Mouse (Mus musculus) limb, embryonic 15.5 days (tissue): ENCODE data around the gene Loxl1. TPM values are rescaled to one million over a fixed set of nuclear protein-coding genes. Genes with fewer than 3 reads are reported as not detected.

Experiments
- ATAC-seq: fragments of 200-750 bp; cut with Nextera tagmentation; 2 replicates; pipeline ENCODE4 v1.8.0; 2017; ENCODE audit warnings: low read depth, moderate TSS enrichment; ENCODE audit not compliant: insufficient number of reproducible peaks, low FRiP score, low TSS enrichment
- H3K27ac ChIP-seq: fragments of 300-500 bp; sonication (generic); 2 replicates; pipeline ENCODE4 v1.5.1; 2015; ENCODE audit warnings: moderate library complexity, mild to moderate bottlenecking, inconsistent platforms
- H3K27me3 ChIP-seq: fragments of 300-500 bp; sonication (generic); 2 replicates; pipeline ENCODE4 v1.6.1; 2015; ENCODE audit warnings: inconsistent platforms
- H3K36me3 ChIP-seq: fragments of 300-500 bp; sonication (generic); 2 replicates; pipeline ENCODE4 v1.6.1; 2015; ENCODE audit warnings: inconsistent platforms
- H3K4me1 ChIP-seq: fragments of 300-500 bp; sonication (generic); 2 replicates; pipeline ENCODE4 v1.6.1; 2015; ENCODE audit warnings: inconsistent platforms
- H3K4me2 ChIP-seq: fragments of 300-500 bp; sonication (generic); 2 replicates; pipeline ENCODE4 v1.6.1; 2015; ENCODE audit warnings: mild to moderate bottlenecking, inconsistent platforms
- H3K4me3 ChIP-seq: fragments of 300-500 bp; sonication (generic); 2 replicates; pipeline ENCODE4 v1.5.1; 2015; ENCODE audit warnings: mild to moderate bottlenecking, inconsistent platforms
- H3K9ac ChIP-seq: fragments of 300-500 bp; sonication (generic); 2 replicates; pipeline ENCODE4 v1.6.1; 2015; ENCODE audit warnings: inconsistent platforms
- H3K9me3 ChIP-seq: fragments of 300-500 bp; sonication (generic); 2 replicates; pipeline ENCODE4 v1.6.1; 2016; ENCODE audit warnings: inconsistent platforms
- WGBS: fragments of 180-500 bp; shearing (Covaris S2); methylation state at CpG from one replicate; pipeline ENCODE4 v1.1.7; 2015; 5-methylcytosine and 5-hydroxymethylcytosine counted together
- polyA plus RNA-seq: library from polyadenylated mRNA; unstranded; fragments of >200 nt; fragmentation: Nextera tagmentation; extraction: Ambion mirVana; gene quantifications from 2 replicates; pipeline ENCODE4 v1.2.1, GENCODE M21; 2015

Gene Loxl1
- polyA plus RNA-seq, 1 experiment from 2014 or later = 92.6 TPM

DNA sequence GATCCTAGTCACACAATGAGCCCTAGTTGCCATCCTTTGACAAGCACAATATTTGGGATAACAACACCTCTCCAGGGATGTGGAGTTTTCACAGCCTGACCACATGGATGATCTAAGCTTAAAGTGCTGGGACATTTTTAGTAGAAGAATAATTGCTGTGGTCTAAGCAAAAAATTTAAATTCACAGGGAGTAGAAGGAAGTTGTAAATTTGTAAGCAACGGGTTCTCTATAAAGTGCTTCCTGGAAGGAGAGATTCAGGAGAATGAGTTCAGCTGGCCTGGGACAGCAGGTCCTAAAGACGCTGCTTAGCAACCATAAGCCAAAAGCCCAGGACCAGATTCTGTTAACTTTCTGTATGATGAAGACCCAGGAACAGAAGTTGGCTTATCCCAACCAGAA, 23.1 kb downstream of the Loxl1 start:
- Histone ChIP-seq H3K4me1 (0 out of 2 replicates have a peak, but pooled peaks cover 3% of the 10 kb centered on the region), H3K4me2 (no peak overlapping the region), H3K9ac (no peak overlapping the region), H3K36me3 (peaks cover 44% of the 10 kb centered on the region), H3K27ac (no peak overlapping the region), H3K9me3 (no peaks in the 10 kb centered on the region), H3K27me3 (no peaks in the 10 kb centered on the region), H3K4me3 (no peak overlapping the region)
- ATAC-seq = no peak
- WGBS = 46% methylated on average over 2 of the region's 2 CpGs

DNA sequence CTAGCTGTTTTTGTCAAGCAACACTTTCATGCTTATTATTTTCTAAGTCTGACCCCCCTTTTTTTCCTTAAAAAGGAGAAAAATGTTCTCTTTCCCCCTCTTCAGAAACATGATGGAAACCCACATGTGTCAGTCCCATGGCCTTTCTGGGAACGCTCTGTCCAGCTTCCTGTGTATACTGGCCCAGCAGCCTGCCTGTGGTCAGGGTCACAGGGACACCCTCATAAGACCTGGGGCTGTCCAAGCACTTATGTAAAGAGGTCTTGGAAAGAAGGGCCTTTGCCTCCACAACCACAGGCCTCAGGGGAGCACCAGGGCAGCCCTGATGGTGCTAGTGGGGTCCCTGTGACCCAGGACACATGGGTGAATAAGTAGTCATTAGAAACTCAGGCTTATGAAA, 23.9 kb downstream of the Loxl1 start:
- no peaks in the 10 kb centered on the region for H3K9me3 ChIP-seq
- H3K36me3 ChIP-seq = peaks cover 37% of the 10 kb centered on the region
- no peak overlapping the region for H3K27ac ChIP-seq
- no peak overlapping the region for H3K4me2 ChIP-seq
- H3K27me3 ChIP-seq = no peaks in the 10 kb centered on the region
- no peak overlapping the region for H3K9ac ChIP-seq
- 88% methylated on average over 1 of the region's 1 CpGs for WGBS
- no peak overlapping the region for H3K4me3 ChIP-seq
- ATAC-seq = no peak
- 0 out of 2 replicates have a peak, but pooled peaks cover 4% of the 10 kb centered on the region for H3K4me1 ChIP-seq

DNA sequence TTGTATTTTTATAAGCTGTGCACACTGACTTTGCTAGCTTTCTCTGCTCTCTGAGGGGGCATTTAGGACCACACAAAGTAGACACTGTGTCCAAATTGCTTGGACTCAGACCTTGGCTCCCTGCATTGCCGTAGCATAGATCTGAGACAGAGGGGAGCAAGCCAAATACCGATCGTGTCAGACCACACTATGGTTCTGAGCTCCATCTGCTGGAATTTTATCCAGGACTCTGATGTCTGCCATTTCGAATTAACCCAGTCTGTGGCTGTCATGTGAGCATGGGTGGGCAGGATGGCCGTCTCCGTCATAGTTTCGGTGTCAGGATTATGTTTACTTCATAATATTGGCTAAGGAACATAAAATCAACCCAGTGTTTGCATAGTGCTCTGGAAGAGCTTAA, 29.6 kb downstream of the Loxl1 start:
- Histone ChIP-seq H3K36me3 (peaks cover 3% of the 10 kb centered on the region; the same call in 1 of the 2 replicates), H3K9ac (no peak overlapping the region), H3K27me3 (no peaks in the 10 kb centered on the region), H3K4me2 (no peak overlapping the region), H3K9me3 (no peaks in the 10 kb centered on the region), H3K4me1 (peaks cover 18% of the 10 kb centered on the region), H3K4me3 (no peak overlapping the region), H3K27ac (peak overlapping the region; percentile 51)
- no peak for ATAC-seq
- 52% methylated on average over 7 of the region's 7 CpGs for WGBS

DNA sequence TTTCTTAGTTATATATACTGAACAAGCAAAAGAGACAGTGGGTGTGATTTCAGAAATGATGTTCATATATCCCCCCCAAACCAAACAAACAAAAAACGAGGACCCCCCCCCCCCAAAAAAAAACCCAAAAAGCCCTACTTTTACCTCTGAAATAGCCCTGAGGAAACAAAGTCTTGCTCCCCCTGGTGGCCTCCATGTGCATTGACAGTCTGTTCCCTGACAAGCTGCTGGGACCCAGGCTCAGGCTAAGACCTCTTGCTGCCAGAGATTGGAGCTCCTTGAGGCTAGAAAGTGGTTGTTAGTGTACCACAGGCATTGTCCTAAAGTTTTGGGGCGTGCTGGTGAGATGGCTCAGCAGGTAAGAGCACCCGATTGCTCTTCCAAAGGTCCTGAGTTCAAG, 31.4 kb downstream of the Loxl1 start:
- Histone ChIP-seq H3K4me2 (no peak overlapping the region), H3K4me3 (no peak overlapping the region), H3K4me1 (peaks cover 18% of the 10 kb centered on the region), H3K9me3 (no peaks in the 10 kb centered on the region), H3K27ac (no peak overlapping the region), H3K27me3 (no peaks in the 10 kb centered on the region), H3K36me3 (no peaks in the 10 kb centered on the region), H3K9ac (no peak overlapping the region)
- WGBS = 59% methylated on average over 3 of the region's 3 CpGs
- no peak for ATAC-seq

DNA sequence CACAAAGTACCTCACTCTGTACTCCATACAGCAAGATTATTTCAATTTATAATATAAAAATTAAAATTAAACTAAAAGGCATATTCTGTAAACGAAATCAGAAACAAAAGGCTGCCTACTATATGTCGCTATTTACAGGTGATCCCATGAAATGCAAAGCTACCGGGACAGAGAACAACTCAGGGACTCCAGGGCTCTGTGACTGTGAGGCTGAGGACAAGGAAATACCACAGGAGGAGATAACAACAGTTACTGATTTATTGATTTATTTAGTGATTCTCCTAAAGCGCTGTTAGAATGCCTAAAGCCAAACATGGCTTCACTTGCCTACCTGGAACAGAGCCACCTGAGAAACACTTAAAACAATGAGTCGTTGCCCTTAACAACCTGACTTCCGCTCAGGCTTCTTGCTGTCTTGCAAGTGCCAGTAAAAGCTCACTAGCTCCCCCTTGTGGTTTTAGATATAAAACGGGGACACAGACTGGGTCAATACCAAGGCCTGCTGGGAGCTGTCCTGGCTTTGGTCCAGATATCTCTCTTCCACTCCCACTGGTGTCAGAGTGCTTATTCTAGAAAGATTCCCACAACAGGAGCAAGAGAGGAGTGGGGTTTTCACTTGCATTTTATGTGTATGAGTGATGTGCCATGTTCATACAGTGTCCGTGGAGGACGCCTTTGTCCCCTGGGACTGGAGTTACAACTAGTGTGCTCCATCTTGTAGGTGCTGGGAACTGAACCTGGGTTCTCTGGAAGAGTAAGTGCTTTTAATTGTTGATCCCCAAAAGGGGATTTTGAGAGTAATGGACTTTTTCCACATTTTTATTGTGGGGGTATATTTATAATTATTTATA, 32.5 kb downstream of the Loxl1 start:
- Histone ChIP-seq H3K4me1 (peaks cover 23% of the 10 kb centered on the region), H3K27ac (no peak overlapping the region), H3K4me2 (no peak overlapping the region), H3K9ac (no peak overlapping the region), H3K27me3 (no peaks in the 10 kb centered on the region), H3K4me3 (no peak overlapping the region), H3K36me3 (no peaks in the 10 kb centered on the region), H3K9me3 (no peaks in the 10 kb centered on the region)
- ATAC-seq = no peak
- 34% methylated on average over 9 of the region's 9 CpGs for WGBS

DNA sequence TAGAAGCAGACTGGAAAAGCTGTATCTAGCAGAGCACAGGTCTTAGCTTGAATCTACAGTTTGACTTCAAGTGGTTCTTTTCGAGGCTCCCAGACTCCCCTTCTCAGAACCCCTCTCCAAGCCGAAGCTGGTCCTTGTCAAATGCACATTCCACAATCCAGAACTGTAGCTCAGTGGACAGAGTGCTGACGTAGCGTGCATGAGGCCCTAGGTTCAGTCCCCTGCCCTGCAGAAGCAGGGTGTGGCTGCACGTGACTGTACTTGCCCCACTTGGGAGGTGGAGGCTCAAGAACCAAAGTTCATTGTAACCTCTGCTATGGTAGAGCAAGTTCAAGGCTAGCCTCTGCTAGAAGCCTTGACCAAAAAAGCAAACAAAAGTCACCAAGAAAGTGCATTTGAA, 33.2 kb downstream of the Loxl1 start:
- H3K9ac ChIP-seq = no peak overlapping the region
- no peaks in the 10 kb centered on the region for H3K9me3 ChIP-seq
- no peak overlapping the region for H3K4me3 ChIP-seq
- WGBS = 64% methylated on average over 5 of the region's 5 CpGs
- H3K4me1 ChIP-seq = peaks cover 25% of the 10 kb centered on the region
- no peaks in the 10 kb centered on the region for H3K36me3 ChIP-seq
- H3K4me2 ChIP-seq = no peak overlapping the region
- no peaks in the 10 kb centered on the region for H3K27me3 ChIP-seq
- no peak overlapping the region for H3K27ac ChIP-seq
- no peak for ATAC-seq

DNA sequence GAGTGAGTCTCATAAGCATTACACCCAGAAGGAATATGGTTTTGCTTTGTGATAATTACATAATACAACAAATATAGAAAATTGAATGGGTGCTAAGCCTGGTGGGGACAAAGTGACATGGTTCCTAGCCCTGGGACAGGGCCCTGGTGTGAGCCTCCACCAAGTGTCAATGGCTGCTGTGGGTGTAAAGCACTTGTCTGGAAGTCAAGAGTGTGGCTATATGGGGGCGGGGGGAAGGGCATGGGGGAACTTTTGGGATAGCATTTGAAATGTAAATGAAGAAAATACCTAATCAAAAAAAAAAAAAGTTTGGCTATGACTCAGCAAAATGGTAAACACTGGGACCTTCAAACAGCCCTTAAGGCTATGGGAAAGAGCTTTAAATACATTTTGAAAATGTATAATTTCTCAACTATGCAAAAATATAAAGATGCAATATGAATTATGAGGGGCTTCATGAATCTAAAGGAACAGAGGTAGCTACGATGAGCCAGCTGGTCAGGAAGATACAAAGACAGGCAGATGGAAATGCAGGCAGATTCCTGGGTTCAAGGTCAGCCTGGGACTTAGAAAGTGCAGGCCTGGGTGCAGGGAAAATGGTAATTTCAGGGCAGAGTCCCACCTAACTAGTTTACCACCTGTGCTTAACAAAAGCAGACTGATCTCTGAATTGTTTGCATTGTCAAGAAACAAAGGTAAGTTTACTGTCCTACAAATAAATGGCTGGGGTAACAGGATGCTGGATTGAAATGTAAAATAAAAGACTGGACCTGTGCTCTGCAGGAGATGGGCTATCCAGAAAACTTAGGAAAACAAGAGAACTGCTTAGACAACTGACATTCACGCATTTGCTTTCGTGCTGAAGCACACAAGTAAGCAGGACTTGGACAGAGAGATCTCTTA, 33.9 kb downstream of the Loxl1 start:
- 58% methylated on average over 4 of the region's 4 CpGs for WGBS
- H3K4me3 ChIP-seq = no peak overlapping the region

DNA sequence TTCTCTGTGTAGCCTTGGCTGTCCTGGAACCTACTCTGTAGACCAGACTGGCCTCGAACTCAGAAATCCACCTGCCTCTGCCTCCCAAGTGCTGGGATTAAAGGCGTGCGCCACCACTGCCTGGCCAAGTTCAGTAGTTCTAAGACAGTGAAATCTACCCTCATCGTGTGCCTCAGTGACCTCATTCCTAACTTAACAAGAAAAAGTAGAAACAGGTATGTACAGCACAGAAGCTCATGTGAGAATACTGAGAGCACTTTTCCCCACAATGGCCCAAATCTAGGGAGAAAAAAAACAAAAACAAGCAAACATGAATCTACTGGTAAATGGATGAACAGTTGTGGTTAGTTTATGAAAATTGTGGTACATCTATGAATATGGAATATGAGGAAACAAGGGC, 34.7 kb downstream of the Loxl1 start:
- H3K36me3 ChIP-seq = no peaks in the 10 kb centered on the region
- peaks cover 29% of the 10 kb centered on the region for H3K4me1 ChIP-seq

More for the DNA sequence above, 33.9 kb downstream of the Loxl1 start:
- H3K9me3 ChIP-seq = no peaks in the 10 kb centered on the region
- H3K4me1 ChIP-seq = peaks cover 31% of the 10 kb centered on the region
- H3K27me3 ChIP-seq = no peaks in the 10 kb centered on the region
- no peak overlapping the region for H3K27ac ChIP-seq
- no peak overlapping the region for H3K4me2 ChIP-seq
- H3K36me3 ChIP-seq = no peaks in the 10 kb centered on the region
- no peak overlapping the region for H3K9ac ChIP-seq
- ATAC-seq = no peak

DNA sequence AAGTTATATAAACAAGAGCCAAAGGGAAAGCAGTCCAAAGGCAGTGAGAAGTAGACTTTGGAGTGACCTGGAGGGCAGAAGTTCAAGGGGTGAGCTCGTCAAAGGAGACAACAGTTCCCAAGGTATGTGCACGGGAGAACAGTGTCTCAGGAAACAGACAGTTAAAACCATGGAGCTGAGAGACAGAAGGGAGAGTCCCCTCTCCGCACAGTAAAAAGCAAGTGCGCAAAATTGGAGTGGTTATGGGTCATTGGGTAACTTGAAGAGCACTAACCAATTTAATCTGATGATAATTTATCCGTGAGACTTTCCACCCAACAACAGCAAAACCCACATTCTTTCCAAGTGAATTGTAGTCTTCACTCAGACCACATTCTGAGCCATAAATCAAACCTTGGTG, 36.6 kb downstream of the Loxl1 start:
- Histone ChIP-seq H3K27ac (no peak overlapping the region), H3K4me1 (peaks cover 23% of the 10 kb centered on the region), H3K9me3 (no peaks in the 10 kb centered on the region), H3K4me2 (no peak overlapping the region), H3K36me3 (no peaks in the 10 kb centered on the region), H3K27me3 (no peaks in the 10 kb centered on the region), H3K9ac (no peak overlapping the region), H3K4me3 (no peak overlapping the region)
- 68% methylated on average over 5 of the region's 5 CpGs for WGBS
- no peak for ATAC-seq

More for the DNA sequence above, 34.7 kb downstream of the Loxl1 start:
- no peak overlapping the region for H3K9ac ChIP-seq
- H3K4me2 ChIP-seq = no peak overlapping the region
- H3K27ac ChIP-seq = no peak overlapping the region
- H3K9me3 ChIP-seq = no peaks in the 10 kb centered on the region
- ATAC-seq = no peak
- no peak overlapping the region for H3K4me3 ChIP-seq
- 88% methylated on average over 4 of the region's 4 CpGs for WGBS
- no peaks in the 10 kb centered on the region for H3K27me3 ChIP-seq

DNA sequence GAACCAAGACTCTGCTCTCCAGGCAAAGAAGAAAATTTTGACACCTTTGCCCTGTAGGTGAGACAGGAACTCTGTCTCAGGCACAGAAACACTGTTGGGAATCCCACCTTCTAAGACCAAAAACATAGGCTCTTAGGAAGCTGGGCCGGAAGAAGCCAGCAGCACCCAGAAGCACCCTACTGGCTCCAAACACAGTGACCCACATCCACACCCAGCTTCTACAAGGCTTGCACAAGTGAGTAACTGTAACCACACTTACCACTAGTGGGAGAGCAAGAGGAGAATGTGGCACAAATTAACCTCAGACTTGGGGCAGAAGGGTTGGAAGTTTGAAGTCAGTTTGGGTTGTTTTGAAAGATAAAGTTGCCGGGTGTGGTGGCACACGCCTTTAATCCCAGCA, 37.2 kb downstream of the Loxl1 start:
- Histone ChIP-seq H3K27me3 (no peaks in the 10 kb centered on the region), H3K9me3 (no peaks in the 10 kb centered on the region), H3K36me3 (no peaks in the 10 kb centered on the region), H3K4me1 (peaks cover 22% of the 10 kb centered on the region), H3K27ac (peak overlapping the region; percentile 81), H3K4me3 (no peak overlapping the region), H3K4me2 (0 out of 2 replicates have a peak overlapping the region, but pooled peaks have one; percentile 19), H3K9ac (no peak overlapping the region)
- whole genome bisulfite sequencing = 64% methylated on average over 3 of the region's 3 CpGs
- ATAC-seq = no peak

DNA sequence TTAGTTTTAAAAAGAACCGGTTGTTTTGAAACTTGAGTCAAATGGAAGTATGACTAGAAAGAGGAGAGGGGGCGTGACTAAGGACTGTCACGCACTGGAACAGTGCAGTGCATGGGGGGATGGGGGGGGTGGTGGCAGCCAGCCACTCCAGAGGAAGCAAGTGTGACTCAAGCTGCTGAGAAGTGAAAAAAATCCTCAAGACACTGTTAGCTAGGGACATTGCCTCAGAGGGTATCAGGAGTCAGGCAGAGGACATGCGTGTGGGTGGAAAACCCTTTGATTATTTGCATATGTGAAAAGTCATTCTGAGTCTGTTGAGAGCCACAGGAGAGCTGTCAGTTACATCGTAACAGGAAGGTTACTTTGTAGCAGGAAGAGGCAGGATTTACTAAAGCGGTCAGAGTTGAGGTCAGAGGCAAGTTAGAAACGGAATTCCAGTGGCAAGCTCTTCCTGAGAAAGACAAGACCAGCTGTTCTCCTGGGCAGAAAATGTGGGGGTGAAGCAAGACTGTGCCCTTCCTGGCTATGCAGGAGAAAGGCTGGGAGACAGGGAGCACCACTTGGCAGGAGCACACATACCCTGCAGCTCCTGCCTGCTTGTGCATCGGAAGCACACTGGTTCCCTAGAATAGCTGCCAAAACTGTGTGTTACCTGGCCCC, 37.7 kb downstream of the Loxl1 start:
- H3K9me3 ChIP-seq = no peaks in the 10 kb centered on the region
- no peak overlapping the region for H3K9ac ChIP-seq
- H3K4me3 ChIP-seq = no peak overlapping the region
- 0 out of 2 replicates have a peak overlapping the region, but pooled peaks have one; percentile 19 for H3K4me2 ChIP-seq
- ATAC-seq = peak; percentile 73
- peaks cover 17% of the 10 kb centered on the region for H3K4me1 ChIP-seq
- no peaks in the 10 kb centered on the region for H3K36me3 ChIP-seq
- H3K27me3 ChIP-seq = no peaks in the 10 kb centered on the region
- peak overlapping the region; percentile 81 for H3K27ac ChIP-seq
- WGBS = 7% methylated on average over 8 of the region's 8 CpGs
